Mouse (Mus musculus): ENCODE measurements around the gene Hmg20b. TPM values are rescaled to one million over a fixed set of nuclear protein-coding genes. Genes with fewer than 3 reads are reported as not detected.
A peak's percentile ranks its signal among the peaks of the same experiment; 100 is the strongest.

Gene Hmg20b
- polyA plus RNA-seq, 1 experiment from 2014 or later: 114 TPM

- no peaks in the 10 kb centered on the region for H3K27me3 ChIP-seq (ENCODE audit: low read depth, poor library complexity, severe bottlenecking)
- no peak within 1 kb of the TSS for H3K27ac ChIP-seq
- no peak for DNase-seq (ENCODE audit: low spot score)
- 91% methylated on average over 5 of the region's 5 CpGs for WGBS
- H3K4me3 ChIP-seq: 0 out of 2 replicates have a peak within 1 kb of the TSS, but pooled peaks have one; percentile 3
- H3K4me1 ChIP-seq: peaks cover 33% of the 10 kb centered on the region
- no peaks in the 10 kb centered on the region for H3K9me3 ChIP-seq (replicated peaks)
- H3K36me3 ChIP-seq: peaks cover 57% of the 10 kb centered on the region
Measured at GRCm38 (mm10) chr10:81388505-81389055, 38.3 kb upstream of the Hmg20b start, which contains the start of gene Gm48552. TSS of gene Gm48552 (plus strand) at chr10:81389005.

DNA sequence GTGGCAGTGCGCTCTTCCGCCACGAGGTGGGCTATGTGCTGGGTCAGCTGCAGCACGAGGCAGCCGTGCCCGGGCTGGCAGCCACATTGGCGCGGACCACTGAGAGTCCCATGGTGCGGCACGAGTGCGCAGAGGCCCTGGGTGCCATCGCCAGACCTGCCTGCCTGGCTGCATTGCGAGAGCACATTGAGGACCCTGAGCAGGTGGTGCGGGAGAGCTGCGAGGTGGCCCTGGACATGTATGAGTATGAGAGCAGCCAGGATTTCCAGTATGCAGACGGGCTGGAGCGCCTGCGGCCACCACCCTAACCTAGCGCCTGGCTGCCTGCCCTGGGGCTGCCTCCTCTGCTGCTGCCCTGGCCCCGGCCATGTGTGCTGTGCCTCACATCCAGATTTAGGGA, 37.4 kb upstream of the Hmg20b start:
- no peak overlapping the region for H3K27ac ChIP-seq
- peaks cover 57% of the 10 kb centered on the region for H3K36me3 ChIP-seq
- H3K9me3 ChIP-seq (replicated peaks): no peaks in the 10 kb centered on the region
- H3K27me3 ChIP-seq (ENCODE audit: low read depth, poor library complexity, severe bottlenecking): no peaks in the 10 kb centered on the region
- DNase-seq (ENCODE audit: low spot score): no peak
- peaks cover 24% of the 10 kb centered on the region for H3K4me1 ChIP-seq
- 0 out of 2 replicates have a peak overlapping the region, but pooled peaks have one; percentile 3 for H3K4me3 ChIP-seq
- 95% methylated on average over 20 of the region's 20 CpGs for WGBS

DNA sequence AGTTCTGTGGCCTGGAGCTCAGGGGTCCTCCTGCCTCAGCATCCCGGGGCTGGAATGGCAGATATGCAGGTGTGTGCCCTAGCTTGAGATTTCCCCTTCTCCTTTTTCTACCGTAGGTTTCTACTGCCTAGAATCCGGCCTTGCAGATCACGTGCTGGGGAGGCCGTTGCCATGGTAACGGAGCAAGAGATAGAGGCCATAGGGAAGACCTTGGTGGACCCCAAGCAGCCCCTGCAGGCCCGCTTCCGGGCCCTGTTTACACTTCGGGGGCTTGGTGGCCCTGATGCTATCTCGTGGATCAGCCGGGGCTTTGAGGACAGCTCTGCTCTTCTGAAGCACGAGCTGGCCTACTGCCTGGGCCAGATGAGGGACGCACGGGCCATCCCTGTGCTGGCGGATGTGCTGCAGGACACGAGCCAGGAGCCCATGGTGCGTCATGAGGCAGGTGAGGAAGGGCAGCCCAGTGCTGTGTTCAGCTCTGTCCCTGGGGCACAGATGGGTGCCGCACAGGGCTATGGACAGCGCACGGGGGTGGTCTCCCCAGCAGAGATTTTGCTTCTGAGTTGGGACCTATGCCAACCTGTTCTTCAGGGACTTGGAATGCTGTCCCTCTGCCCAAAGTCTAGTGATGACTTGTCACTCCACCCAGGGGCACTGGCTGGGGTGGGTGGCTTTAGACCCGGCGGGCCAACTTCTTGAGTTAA, 35.5 kb upstream of the Hmg20b start:
- no peak for DNase-seq (ENCODE audit: low spot score)
- H3K4me1 ChIP-seq: peaks cover 19% of the 10 kb centered on the region
- H3K27me3 ChIP-seq (ENCODE audit: low read depth, poor library complexity, severe bottlenecking): no peaks in the 10 kb centered on the region
- H3K36me3 ChIP-seq: peaks cover 51% of the 10 kb centered on the region
- H3K27ac ChIP-seq: no peak overlapping the region
- H3K4me3 ChIP-seq: peak overlapping the region; percentile 89
- WGBS: 88% methylated on average over 22 of the region's 22 CpGs
- no peaks in the 10 kb centered on the region for H3K9me3 ChIP-seq (replicated peaks)

GRCm38 (mm10) chr10:81384605-81384982, 34.3 kb upstream of the Hmg20b start:
- H3K9me3 ChIP-seq (replicated peaks): no peaks in the 10 kb centered on the region
- peaks cover 15% of the 10 kb centered on the region for H3K4me1 ChIP-seq
- peak overlapping the region; percentile 87 for H3K27ac ChIP-seq
- peaks cover 39% of the 10 kb centered on the region for H3K36me3 ChIP-seq
- no peak for DNase-seq (ENCODE audit: low spot score)
- WGBS: under 1% methylated on average over 19 of the region's 19 CpGs
- H3K27me3 ChIP-seq (ENCODE audit: low read depth, poor library complexity, severe bottlenecking): no peaks in the 10 kb centered on the region
- peak overlapping the region; percentile 89 for H3K4me3 ChIP-seq

- Histone ChIP-seq H3K27me3 (ENCODE audit: low read depth, poor library complexity, severe bottlenecking) (no peaks in the 10 kb centered on the region), H3K36me3 (peaks cover 34% of the 10 kb centered on the region), H3K4me3 (peak within 1 kb of the TSS; percentile 89), H3K9me3 (replicated peaks) (no peaks in the 10 kb centered on the region), H3K4me1 (peaks cover 17% of the 10 kb centered on the region), H3K27ac (peak within 1 kb of the TSS; percentile 87)
- WGBS: 9% methylated on average over 54 of the region's 54 CpGs
- peak; percentile 99 for DNase-seq (ENCODE audit: low spot score)
Measured at GRCm38 (mm10) chr10:81383802-81384604, 33.7 kb upstream of the Hmg20b start, which contains the start of the genes Dohh and Gm48551. TSS of gene Dohh (plus strand) at chr10:81384428. TSS of gene Gm48551 (plus strand) at chr10:81384466.

GRCm38 (mm10) chr10:81382039-81382438, 31.8 kb upstream of the Hmg20b start:
- H3K27ac ChIP-seq: no peak overlapping the region
- H3K4me3 ChIP-seq: no peak overlapping the region
- 85% methylated on average over 5 of the region's 5 CpGs for WGBS
- DNase-seq (ENCODE audit: low spot score): no peak
- H3K36me3 ChIP-seq: peaks cover 14% of the 10 kb centered on the region
- H3K27me3 ChIP-seq (ENCODE audit: low read depth, poor library complexity, severe bottlenecking): no peaks in the 10 kb centered on the region
- no peaks in the 10 kb centered on the region for H3K9me3 ChIP-seq (replicated peaks)
- H3K4me1 ChIP-seq: peaks cover 28% of the 10 kb centered on the region

- WGBS: 93% methylated on average over 6 of the region's 6 CpGs
Measured at GRCm38 (mm10) chr10:81379809-81380378, 29.6 kb upstream of the Hmg20b start.

DNA sequence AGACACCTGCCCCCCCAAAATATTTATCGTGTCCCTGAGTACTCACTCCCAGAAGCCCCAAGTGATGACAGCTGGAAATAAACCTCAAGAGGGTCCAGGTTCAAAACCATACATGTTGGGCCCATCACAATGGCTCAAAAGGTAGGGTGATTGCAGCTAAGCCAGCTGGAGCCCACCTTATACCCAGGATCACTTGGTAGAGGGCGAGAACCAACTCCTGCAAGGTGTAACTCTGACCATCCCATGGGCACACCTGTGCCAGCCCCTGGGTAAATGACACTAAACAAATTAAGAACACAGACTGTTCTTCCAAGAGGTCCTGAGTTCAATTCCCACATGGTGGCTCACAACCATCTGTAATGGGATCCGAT, 28.9 kb upstream of the Hmg20b start:
- no peaks in the 10 kb centered on the region for H3K9me3 ChIP-seq (replicated peaks)
- peaks cover 27% of the 10 kb centered on the region for H3K36me3 ChIP-seq
- H3K27me3 ChIP-seq (ENCODE audit: low read depth, poor library complexity, severe bottlenecking): no peaks in the 10 kb centered on the region
- H3K27ac ChIP-seq: peak overlapping the region; percentile 96
- DNase-seq (ENCODE audit: low spot score): no peak
- 63% methylated on average over 3 of the region's 3 CpGs for WGBS
- peak overlapping the region; percentile 83 for H3K4me3 ChIP-seq
- H3K4me1 ChIP-seq: peaks cover 24% of the 10 kb centered on the region

More at GRCm38 (mm10) chr10:81379809-81380378, 29.6 kb upstream of the Hmg20b start:
- peak overlapping the region; percentile 83; the same call in 1 of the 2 replicates for H3K4me3 ChIP-seq
- no peaks in the 10 kb centered on the region for H3K27me3 ChIP-seq (ENCODE audit: low read depth, poor library complexity, severe bottlenecking)
- no peaks in the 10 kb centered on the region for H3K9me3 ChIP-seq (replicated peaks)
- peaks cover 27% of the 10 kb centered on the region for H3K4me1 ChIP-seq
- H3K27ac ChIP-seq: peak overlapping the region; percentile 16; the same call in 1 of the 2 replicates
- peaks cover 21% of the 10 kb centered on the region for H3K36me3 ChIP-seq
- DNase-seq (ENCODE audit: low spot score): no peak

DNA sequence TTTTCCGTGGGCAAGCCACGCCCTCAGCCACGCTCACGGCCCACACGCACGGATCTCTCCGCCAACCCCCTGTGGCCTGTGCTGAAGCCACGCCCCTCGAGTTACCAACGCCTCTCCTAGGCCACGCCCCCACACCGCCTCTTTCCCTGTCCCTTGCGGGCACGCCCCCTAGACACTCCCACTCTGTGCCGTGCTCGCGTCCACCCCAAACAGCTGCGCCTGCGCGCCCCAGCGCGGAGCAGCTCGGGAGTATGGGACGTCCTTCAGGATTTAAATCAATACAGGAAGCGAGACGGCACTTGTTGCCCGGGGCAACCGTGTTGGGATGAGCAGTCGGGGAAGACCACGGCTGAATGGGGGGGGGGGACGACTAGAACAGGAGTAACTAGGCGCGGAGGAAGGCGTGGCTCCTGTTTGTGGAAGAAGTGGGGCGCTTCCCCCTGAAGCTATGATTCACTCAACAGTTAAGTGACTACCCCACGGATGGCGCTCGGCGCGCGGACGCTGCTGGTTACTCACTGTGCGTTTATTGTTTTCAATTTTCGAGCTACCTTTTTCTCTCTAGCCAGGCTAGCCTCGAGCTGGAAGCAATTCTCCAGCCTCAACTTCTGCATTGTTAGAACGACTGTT, 28.4 kb upstream of the Hmg20b start:
- H3K27ac ChIP-seq: peak overlapping the region; percentile 96
- H3K4me1 ChIP-seq: peaks cover 24% of the 10 kb centered on the region
- peak; percentile 100 for DNase-seq (ENCODE audit: low spot score)
- no peaks in the 10 kb centered on the region for H3K27me3 ChIP-seq (ENCODE audit: low read depth, poor library complexity, severe bottlenecking)
- H3K36me3 ChIP-seq: peaks cover 32% of the 10 kb centered on the region
- WGBS: under 1% methylated on average over 46 of the region's 46 CpGs
- no peaks in the 10 kb centered on the region for H3K9me3 ChIP-seq (replicated peaks)
- H3K4me3 ChIP-seq: peak overlapping the region; percentile 83

GRCm38 (mm10) chr10:81377793-81378552, 27.7 kb upstream of the Hmg20b start, which contains the start of gene Fzr1:
TSS of gene Fzr1 (minus strand) at chr10:81378516.
- DNase-seq (ENCODE audit: low spot score): no peak
- 2% methylated on average over 58 of the region's 59 CpGs for WGBS
- Histone ChIP-seq H3K4me3 (peak within 1 kb of the TSS; percentile 83), H3K27me3 (ENCODE audit: low read depth, poor library complexity, severe bottlenecking) (no peaks in the 10 kb centered on the region), H3K9me3 (replicated peaks) (no peaks in the 10 kb centered on the region), H3K36me3 (peaks cover 39% of the 10 kb centered on the region), H3K4me1 (peaks cover 24% of the 10 kb centered on the region), H3K27ac (peak within 1 kb of the TSS; percentile 96)

GRCm38 (mm10) chr10:81377362-81377664, 27.0 kb upstream of the Hmg20b start:
- H3K27ac ChIP-seq: peak overlapping the region; percentile 96
- H3K4me1 ChIP-seq: peaks cover 24% of the 10 kb centered on the region
- peaks cover 46% of the 10 kb centered on the region for H3K36me3 ChIP-seq
- peak overlapping the region; percentile 83 for H3K4me3 ChIP-seq
- H3K9me3 ChIP-seq (replicated peaks): no peaks in the 10 kb centered on the region
- H3K27me3 ChIP-seq (ENCODE audit: low read depth, poor library complexity, severe bottlenecking): no peaks in the 10 kb centered on the region
- WGBS: 70% methylated on average over 2 of the region's 2 CpGs
- DNase-seq (ENCODE audit: low spot score): no peak
